Mouse (Mus musculus): Measurements from ENCODE around the gene Cdk13.

- TF ChIP-seq GATA1 (IDR thresholded peaks at IDR 0.05; ENCODE audit: borderline replicate concordance, low read length) (no peak), FLI1 (IDR thresholded peaks at IDR 0.05; ENCODE audit: low read length) (no peak)
Observed at GRCm38 (mm10) chr13:17773112-17773511, 31.8 kb downstream of the Cdk13 start.
